Mouse (Mus musculus) cerebellum, postnatal 25 days (tissue): ENCODE measurements around the gene Pkd1l3.

ENCODE experiments used
- DNase-seq, 2 experiments: peaks; one replicate each; pipeline ENCODE4 v3.0.0; 2021; ENCODE audit warnings: mixed read lengths in 2 of 2

Gene Pkd1l3

GRCm38 (mm10) chr8:109704565-109705319 is 90.4 kb downstream of the Pkd1l3 start:
- DNase-seq: no peak

GRCm38 (mm10) chr8:109705320-109706075 is 91.2 kb downstream of the Pkd1l3 start, which contains the start of gene Zfp821:
Zfp821 (plus strand) TSS chr8:109705546.
- peak; percentile 95 to 99 for DNase-seq

- no peak for DNase-seq
Measured at GRCm38 (mm10) chr8:109706076-109706873, 92.0 kb downstream of the Pkd1l3 start.

GRCm38 (mm10) chr8:109706874-109707237 is 92.5 kb downstream of the Pkd1l3 start:
- peak; percentile 80 to 89 for DNase-seq

GRCm38 (mm10) chr8:109707921-109708320 is 93.6 kb downstream of the Pkd1l3 start:
- DNase-seq: no peak

GRCm38 (mm10) chr8:109712521-109712920 is 98.2 kb downstream of the Pkd1l3 start:
- no peak for DNase-seq

- DNase-seq: no peak
Measured at GRCm38 (mm10) chr8:109714961-109715360, 100.6 kb downstream of the Pkd1l3 start.
